13 mouse cellular contexts compared by ENCODE assay signal in the genomic region with DNA sequence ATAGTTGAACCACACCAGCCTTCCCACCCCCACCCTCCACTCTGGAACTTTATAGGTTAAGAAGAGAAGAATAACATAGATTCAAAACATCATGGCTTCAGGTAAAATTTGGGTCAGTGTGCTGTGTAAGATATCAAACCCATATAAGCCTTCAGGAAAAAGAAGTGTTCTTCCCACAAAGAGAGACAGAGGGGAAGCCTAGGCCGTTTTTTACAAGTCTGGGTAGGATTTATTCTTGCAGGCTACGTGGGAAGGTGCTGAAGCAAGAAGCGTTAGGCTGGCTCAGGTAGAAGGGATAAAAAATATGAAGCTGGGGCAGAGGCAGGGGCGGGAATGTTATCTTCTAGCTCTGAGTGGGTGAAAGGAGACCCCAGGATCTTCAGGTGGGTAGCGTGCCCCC.
DNase-seq lines count a peak whose midpoint lies in the region; ATAC-seq and TF ChIP-seq lines count a peak whose summit lies in the region.
"Had no signal": no experiment of that assay in that cellular context is flagged by ENCODE, and none has a peak within 500 bp of the region (broad histone marks: within the 10 kb centered on the region; RNA-seq: fewer than 3 reads in every experiment).

No protein-coding gene starts in this region.

- DNase-seq in heart, embryonic 10.5 days (ENCODE audit: low spot score), result no peak
- no peak for DNase-seq in heart, adult 2 months
- DNase-seq in forebrain, embryonic 14.5 days (ENCODE audit: low spot score), result no peak
- no peak for DNase-seq in gastrocnemius, postnatal 10 days
- no peak for DNase-seq in embryo, embryonic 9.5 days (ENCODE audit: extremely low spot score)
- no peak for DNase-seq in heart, adult 9 months (ENCODE audit: low spot score in 2 of 2)
- DNase-seq: gastrocnemius, postnatal 25 days; heart, postnatal 4 days; spleen, adult 18-20 months; thymus, postnatal 25 days had no signal

- H3K27ac ChIP-seq in heart, embryonic 10.5 days, result no peak overlapping the region
- no peak overlapping the region for H3K27ac ChIP-seq in heart, adult 2 months
- peak overlapping the region; percentile 77 for H3K27ac ChIP-seq in forebrain, embryonic 14.5 days (ENCODE audit: low read depth, low read length)
- H3K27ac ChIP-seq in limb, embryonic 12.5 days, result no peak overlapping the region
- H3K27ac ChIP-seq in neural tube, embryonic 14.5 days (ENCODE audit: low read depth, low read length), result peak overlapping the region; percentile 71

- TF ChIP-seq POLR2A in heart, adult 2 months (IDR thresholded peaks at IDR 0.05; ENCODE audit: insufficient read depth, low read depth, low read length), result no peak

- peaks cover 14% of the 10 kb centered on the region for H3K4me1 ChIP-seq in heart, embryonic 10.5 days
- no peaks in the 10 kb centered on the region for H3K4me1 ChIP-seq in heart, adult 2 months (ENCODE audit: control insufficient read depth, insufficient read depth, low read length)
- peaks cover 41% of the 10 kb centered on the region for H3K4me1 ChIP-seq in forebrain, embryonic 14.5 days (ENCODE audit: control insufficient read depth, insufficient read depth, low read length)
- peaks cover 37% of the 10 kb centered on the region for H3K4me1 ChIP-seq in limb, embryonic 12.5 days (replicated peaks)
- peaks cover 42% of the 10 kb centered on the region for H3K4me1 ChIP-seq in neural tube, embryonic 14.5 days (ENCODE audit: control insufficient read depth, insufficient read depth, low read length)

- H3K79me2 ChIP-seq in heart, adult 2 months (replicated peaks; ENCODE audit: control insufficient read depth, insufficient read depth, low read length), result no peaks in the 10 kb centered on the region

- WGBS in heart, embryonic 10.5 days, result 26% methylated on average over 5 of the region's 5 CpGs
- 44% methylated on average over 5 of the region's 5 CpGs for WGBS in heart, adult 2 months
- WGBS in forebrain, embryonic 14.5 days, result 13% methylated on average over 5 of the region's 5 CpGs
- 21% methylated on average over 5 of the region's 5 CpGs for WGBS in limb, embryonic 12.5 days
- 18% methylated on average over 5 of the region's 5 CpGs for WGBS in neural tube, embryonic 14.5 days

- no peak for TF ChIP-seq CTCF in heart, adult 2 months (IDR thresholded peaks at IDR 0.05)

- H3K36me3 ChIP-seq in heart, embryonic 10.5 days, result no peaks in the 10 kb centered on the region
- H3K36me3 ChIP-seq in heart, adult 2 months (ENCODE audit: control insufficient read depth, insufficient read depth, low read length), result no peaks in the 10 kb centered on the region
- no peaks in the 10 kb centered on the region for H3K36me3 ChIP-seq in forebrain, embryonic 14.5 days (ENCODE audit: control insufficient read depth, insufficient read depth, low read length)
- no peaks in the 10 kb centered on the region for H3K36me3 ChIP-seq in limb, embryonic 12.5 days
- H3K36me3 ChIP-seq in neural tube, embryonic 14.5 days (ENCODE audit: control insufficient read depth, insufficient read depth, low read length), result no peaks in the 10 kb centered on the region
- H3K36me3 ChIP-seq: G1E had no signal

- TF ChIP-seq EP300 in heart, adult 2 months (IDR thresholded peaks at IDR 0.05; ENCODE audit: insufficient read depth, low read depth, low read length), result no peak

- H3K9ac ChIP-seq in heart, adult 2 months (ENCODE audit: low read depth, low read length), result no peak overlapping the region
- peak overlapping the region; percentile 53; the same call in 1 of the 2 replicates for H3K9ac ChIP-seq in forebrain, embryonic 14.5 days (ENCODE audit: low read length)
- H3K9ac ChIP-seq in limb, embryonic 12.5 days (replicated peaks), result no peak overlapping the region
- H3K9ac ChIP-seq in neural tube, embryonic 14.5 days (replicated peaks; ENCODE audit: low read depth, low read length), result peak overlapping the region; percentile 32; the same call in 1 of the 2 replicates

- peaks cover 78% of the 10 kb centered on the region for H3K27me3 ChIP-seq in heart, embryonic 10.5 days (ENCODE audit: insufficient read depth, poor library complexity, severe bottlenecking)
- H3K27me3 ChIP-seq in heart, adult 2 months (ENCODE audit: control insufficient read depth, insufficient read depth, low read length), result no peaks in the 10 kb centered on the region; the same call in 1 of the 2 replicates
- no peaks in the 10 kb centered on the region for H3K27me3 ChIP-seq in forebrain, embryonic 14.5 days (replicated peaks; ENCODE audit: control insufficient read depth, insufficient read depth, low read length)
- 0 out of 2 replicates have a peak, but pooled peaks cover 4% of the 10 kb centered on the region for H3K27me3 ChIP-seq in limb, embryonic 12.5 days
- no peaks in the 10 kb centered on the region for H3K27me3 ChIP-seq in neural tube, embryonic 14.5 days (ENCODE audit: control insufficient read depth, insufficient read depth, low read length)

- H3K4me3 ChIP-seq in heart, embryonic 10.5 days, result peak overlapping the region; percentile 47
- no peak overlapping the region for H3K4me3 ChIP-seq in heart, adult 2 months
- no peak overlapping the region for H3K4me3 ChIP-seq in forebrain, embryonic 14.5 days (ENCODE audit: low read depth, low read length)
- no peak overlapping the region for H3K4me3 ChIP-seq in limb, embryonic 12.5 days (replicated peaks)
- no peak overlapping the region for H3K4me3 ChIP-seq in neural tube, embryonic 14.5 days (ENCODE audit: low read depth, low read length)

- peak overlapping the region; percentile 49; the same call in 1 of the 2 replicates for H3K4me2 ChIP-seq in forebrain, embryonic 14.5 days (ENCODE audit: low read length)
- peak overlapping the region; percentile 46 for H3K4me2 ChIP-seq in limb, embryonic 12.5 days
- peak overlapping the region; percentile 36; the same call in 1 of the 2 replicates for H3K4me2 ChIP-seq in neural tube, embryonic 14.5 days (ENCODE audit: low read depth, low read length)

- no peak for ATAC-seq in forebrain, embryonic 14.5 days
- no peak; the same call in 1 of the 2 replicates for ATAC-seq in limb, embryonic 12.5 days (ENCODE audit: insufficient number of reproducible peaks, insufficient read depth, low FRiP score, low TSS enrichment, low read depth)
- ATAC-seq in neural tube, embryonic 14.5 days (ENCODE audit: low read depth), result no peak

- H3K9me3 ChIP-seq in heart, embryonic 10.5 days, result no peaks in the 10 kb centered on the region
- no peaks in the 10 kb centered on the region for H3K9me3 ChIP-seq in forebrain, embryonic 14.5 days (replicated peaks; ENCODE audit: control insufficient read depth, low read length)
- H3K9me3 ChIP-seq in limb, embryonic 12.5 days, result no peaks in the 10 kb centered on the region
- H3K9me3 ChIP-seq in neural tube, embryonic 14.5 days (ENCODE audit: control insufficient read depth, low read length), result no peaks in the 10 kb centered on the region

- intact Hi-C loops in heart, adult 2 months (cut with DNase I), result no loop called here

Comparison
In these comparisons a context has a peak if more than half of its experiments do, and no peak if none do; other contexts are left out.
1. H3K27ac ChIP-seq: peak in forebrain, embryonic 14.5 days (single experiment) and neural tube, embryonic 14.5 days (single experiment); none in heart, embryonic 10.5 days (single experiment), heart, adult 2 months (single experiment) and limb, embryonic 12.5 days (single experiment).
2. H3K9ac ChIP-seq: peak in forebrain, embryonic 14.5 days (single experiment) and neural tube, embryonic 14.5 days (single experiment); none in heart, adult 2 months (single experiment) and limb, embryonic 12.5 days (single experiment).
3. Peak in every context shown above with its lines, with median percentiles within 50 percentile points of each other: H3K4me2 ChIP-seq.